ENCODE assay signal across 7 mouse cellular contexts in the genomic region with DNA sequence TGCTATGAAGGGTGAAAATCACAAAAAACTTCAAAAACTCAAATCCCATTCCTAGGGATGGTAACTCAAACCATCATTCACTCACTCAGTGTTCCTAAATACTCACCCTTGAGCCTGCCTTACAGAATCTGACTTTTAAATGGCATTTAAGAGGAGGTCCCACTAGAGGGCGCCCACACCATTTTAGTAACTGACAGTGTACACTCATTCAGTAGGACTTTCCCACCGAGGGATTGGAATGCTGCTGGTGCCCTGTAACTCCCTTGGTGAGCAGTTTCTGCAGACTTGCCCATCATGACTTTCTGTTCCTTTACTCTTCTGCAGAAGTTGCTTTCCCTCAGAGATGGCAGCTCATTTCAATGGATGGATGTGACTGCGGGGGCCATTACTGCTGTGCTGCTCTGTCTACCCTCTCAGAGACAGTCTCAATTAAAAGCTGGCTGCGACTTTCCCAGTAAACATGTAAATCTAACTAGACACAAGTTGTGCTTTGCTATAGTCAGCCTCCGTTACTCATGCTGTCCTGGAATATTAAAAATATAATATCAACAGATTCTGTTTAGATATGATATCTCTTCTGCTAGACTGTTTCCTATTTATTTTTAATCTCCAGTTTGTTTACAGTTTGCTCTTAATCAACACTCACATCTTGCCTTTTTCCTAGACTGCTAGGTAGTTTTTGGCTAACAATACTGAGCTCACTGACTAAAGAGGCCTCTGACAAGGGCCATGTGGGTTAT.
DNase-seq lines count a peak whose midpoint lies in the region; ATAC-seq lines count a peak whose summit lies in the region.

No protein-coding gene starts in this region.

- peak; percentile 73 to 86 for DNase-seq in cerebellum, postnatal 4 days (ENCODE audit: low spot score in 2 of 2)
- peak; percentile 73 to 77 for DNase-seq in gastrocnemius, adult 8-10 months (ENCODE audit: low spot score in 2 of 2)
- peak; percentile 35 to 94 for DNase-seq in left cerebral cortex, adult 9 months (ENCODE audit: low spot score in 2 of 2)
- peak; percentile 95 for DNase-seq in right cerebral cortex, postnatal 4 days

- ATAC-seq in activated CD4-positive, CD25-positive, alpha-beta regulatory T cell, adult 4 months, result peak; percentile 40
- peak; percentile 43 for ATAC-seq in inflammation-experienced regulatory T-cells, adult 6 months
- ATAC-seq in megakaryocyte-erythroid progenitor cell, adult 5-6 weeks (replicated peaks; ENCODE audit: low FRiP score, low TSS enrichment, poor library complexity, severe bottlenecking), result peak; percentile 92

Comparison
In these comparisons a context has a peak if more than half of its experiments do, and no peak if none do; other contexts are left out.
1. Peak in every context shown above with its lines: DNase-seq and ATAC-seq.
2. ATAC-seq: peak in every context shown above with its lines; median percentile 92 in megakaryocyte-erythroid progenitor cell, adult 5-6 weeks; 43 in inflammation-experienced regulatory T-cells, adult 6 months; 40 in activated CD4-positive, CD25-positive, alpha-beta regulatory T cell, adult 4 months.